ENCODE assay signal across 8 mouse cellular contexts in the genomic region with DNA sequence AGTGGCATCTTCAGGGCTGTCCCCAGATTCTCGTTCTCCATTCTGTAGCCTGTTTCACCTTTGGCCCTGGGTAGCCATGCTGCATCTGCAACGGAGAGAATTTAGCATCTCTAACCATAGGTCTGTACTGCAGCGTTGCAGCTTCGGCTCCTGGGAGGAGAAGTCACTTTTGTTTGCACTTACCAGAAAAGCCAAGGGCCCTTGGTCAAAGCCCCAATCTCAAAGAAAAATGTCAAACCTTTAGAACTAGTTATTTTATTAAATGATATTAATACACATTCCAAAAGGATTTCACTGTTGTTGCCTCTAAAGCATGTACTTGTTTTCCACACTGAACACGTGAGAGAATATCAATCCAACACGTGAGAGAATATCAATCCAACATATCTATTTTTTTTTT. TPM values are rescaled to one million over a fixed set of nuclear protein-coding genes. Genes with fewer than 3 reads are reported as not detected.
DNase-seq lines count a peak whose midpoint lies in the region; ATAC-seq lines count a peak whose summit lies in the region.

A gene (minus strand): TSS at position 101 of the 400 bp plus-strand sequence.

- H3K4me1 ChIP-seq in forebrain, embryonic 14.5 days (ENCODE audit: control insufficient read depth, insufficient read depth, low read length), result no peaks in the 10 kb centered on the region
- H3K4me1 ChIP-seq in limb, embryonic 15.5 days, result no peaks in the 10 kb centered on the region
- no peaks in the 10 kb centered on the region for H3K4me1 ChIP-seq in stomach, embryonic 15.5 days

- no peak within 1 kb of the TSS for H3K4me3 ChIP-seq in forebrain, embryonic 14.5 days (ENCODE audit: low read depth, low read length)
- no peak within 1 kb of the TSS for H3K4me3 ChIP-seq in limb, embryonic 15.5 days
- no peak within 1 kb of the TSS for H3K4me3 ChIP-seq in stomach, embryonic 15.5 days (replicated peaks)

- no peak within 1 kb of the TSS for H3K27ac ChIP-seq in forebrain, embryonic 14.5 days (ENCODE audit: low read depth, low read length)
- no peak within 1 kb of the TSS for H3K27ac ChIP-seq in limb, embryonic 15.5 days
- no peak within 1 kb of the TSS for H3K27ac ChIP-seq in stomach, embryonic 15.5 days

- no peak within 1 kb of the TSS for H3K4me2 ChIP-seq in forebrain, embryonic 14.5 days (ENCODE audit: low read length)
- H3K4me2 ChIP-seq in limb, embryonic 15.5 days, result no peak within 1 kb of the TSS
- no peak within 1 kb of the TSS for H3K4me2 ChIP-seq in stomach, embryonic 15.5 days

- DNase-seq in urinary bladder, adult 2 months (ENCODE audit: low spot score), result no peak
- DNase-seq in urinary bladder, postnatal 14 days (ENCODE audit: low spot score), result no peak
- no peak for DNase-seq in forebrain, embryonic 14.5 days (ENCODE audit: low spot score)
- DNase-seq in frontal cortex, postnatal 10 days (ENCODE audit: low spot score in 2 of 2), result no peak
- no peak for DNase-seq in right cerebral cortex, postnatal 10 days (ENCODE audit: low spot score in 2 of 2)

- 90% methylated on average over 6 of the region's 6 CpGs for WGBS in forebrain, embryonic 14.5 days
- 85% methylated on average over 6 of the region's 6 CpGs for WGBS in limb, embryonic 15.5 days
- WGBS in stomach, embryonic 15.5 days, result 80% methylated on average over 6 of the region's 6 CpGs

- no peaks in the 10 kb centered on the region for H3K9me3 ChIP-seq in forebrain, embryonic 14.5 days (replicated peaks; ENCODE audit: control insufficient read depth, low read length)
- no peaks in the 10 kb centered on the region for H3K9me3 ChIP-seq in limb, embryonic 15.5 days
- no peaks in the 10 kb centered on the region for H3K9me3 ChIP-seq in stomach, embryonic 15.5 days

- peaks cover 21% of the 10 kb centered on the region for H3K36me3 ChIP-seq in forebrain, embryonic 14.5 days (ENCODE audit: control insufficient read depth, insufficient read depth, low read length)
- H3K36me3 ChIP-seq in limb, embryonic 15.5 days, result peaks cover 32% of the 10 kb centered on the region
- peaks cover 9% of the 10 kb centered on the region for H3K36me3 ChIP-seq in stomach, embryonic 15.5 days

- no peak for ATAC-seq in forebrain, embryonic 14.5 days
- no peak for ATAC-seq in hematopoietic stem cell, adult 5-6 weeks (replicated peaks in 1 of 2; ENCODE audit: insufficient read depth in 1 of 2, low FRiP score in 2 of 2, low TSS enrichment in 1 of 2, low read depth in 1 of 2, poor library complexity in 2 of 2, severe bottlenecking in 2 of 2)
- ATAC-seq in limb, embryonic 15.5 days (ENCODE audit: insufficient number of reproducible peaks, low FRiP score, low TSS enrichment, low read depth), result no peak
- no peak for ATAC-seq in stomach, embryonic 15.5 days (ENCODE audit: insufficient read depth, low FRiP score, low read depth)

- no peak within 1 kb of the TSS for H3K9ac ChIP-seq in forebrain, embryonic 14.5 days (ENCODE audit: low read length)
- H3K9ac ChIP-seq in limb, embryonic 15.5 days, result no peak within 1 kb of the TSS
- H3K9ac ChIP-seq in stomach, embryonic 15.5 days, result no peak within 1 kb of the TSS

- no peaks in the 10 kb centered on the region for H3K27me3 ChIP-seq in forebrain, embryonic 14.5 days (replicated peaks; ENCODE audit: control insufficient read depth, insufficient read depth, low read length)
- H3K27me3 ChIP-seq in limb, embryonic 15.5 days, result no peaks in the 10 kb centered on the region
- H3K27me3 ChIP-seq in stomach, embryonic 15.5 days (replicated peaks), result no peaks in the 10 kb centered on the region

RNA-seq across cellular contexts. Expression of the gene that starts here (rescaled TPM):
- 32.5 and 37.6 TPM in 2 replicates for polyA plus RNA-seq in urinary bladder, adult 2 months (2012; rRNA removed)
- polyA plus RNA-seq in forebrain, embryonic 14.5 days (2014; fragmentation: Nextera tagmentation; extraction: Ambion mirVana), result 46.6 and 50.7 TPM in 2 replicates
- 44.8 and 45.2 TPM in 2 replicates for total RNA-seq in hematopoietic stem cell, adult 5-6 weeks (2017)
- 39.8 and 40.4 TPM in 2 replicates for polyA plus RNA-seq in limb, embryonic 15.5 days (2015; fragmentation: Nextera tagmentation; extraction: Ambion mirVana)
- 46.4 and 50.2 TPM in 2 replicates for polyA plus RNA-seq in stomach, embryonic 15.5 days (2015; fragmentation: Nextera tagmentation; extraction: Ambion mirVana)
